Mouse (Mus musculus): ENCODE measurements at regions not wholly inside any gene's neighbourhood (a gene's known extent, or its start where the extent isn't known, plus 50 kb on each side); places are given as distances from the start of the nearest gene placed in this dataset.

DNA sequence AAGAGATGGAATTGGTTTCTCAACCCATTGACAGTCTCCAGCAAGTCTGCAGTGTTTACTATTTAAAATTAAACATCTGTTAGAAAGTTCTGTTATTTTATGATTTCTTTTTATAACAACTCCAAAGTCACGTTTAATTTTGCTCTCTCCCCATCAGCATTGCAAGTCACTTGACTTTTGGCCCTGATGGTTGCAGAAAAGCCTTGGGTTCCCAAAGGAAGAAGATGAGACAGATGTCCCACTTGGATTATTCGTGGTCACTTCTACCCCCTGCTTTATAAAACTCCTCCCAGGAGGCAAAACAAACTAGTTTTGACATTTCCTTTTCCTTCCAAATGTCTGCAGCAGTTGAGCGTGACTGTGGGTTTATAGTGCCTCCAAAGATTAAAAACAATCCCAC lies 502.9 kb upstream of the Jmjd1c start:
- TF ChIP-seq EP300 (IDR thresholded peaks at IDR 0.05; ENCODE audit: low read depth): no peak
- no peak for TF ChIP-seq CTCF (IDR thresholded peaks at IDR 0.05; ENCODE audit: low read depth)
